Mouse (Mus musculus) liver, postnatal 0 days (tissue): ENCODE data around the gene Efna1.

Experiments used
- CTCF ChIP-seq: sonication (generic); IDR thresholded peaks from 2 replicates; pipeline ENCODE4 v1.5.1; 2016; ENCODE audit warnings: antibody characterized with exemption, low read depth
- EP300 ChIP-seq: IDR thresholded peaks from 2 replicates; pipeline ENCODE4 v1.6.1; 2016; ENCODE audit warnings: antibody characterized with exemption, low read depth, mild to moderate bottlenecking

- TF ChIP-seq EP300 (no peak), CTCF (no peak)
Observed at GRCm38 (mm10) chr3:89279153-89279890, 1.6 kb downstream of the Efna1 start.
